Mouse (Mus musculus): ENCODE measurements around the gene Mdfi.

GRCm38 (mm10) chr17:47815446-47815845 lies 19.0 kb downstream of the Mdfi start:
- TF ChIP-seq POLR2A (IDR thresholded peaks at IDR 0.05; ENCODE audit: extremely low read depth, insufficient read depth, low read length): no peak
- no peak for TF ChIP-seq CTCF (IDR thresholded peaks at IDR 0.05; ENCODE audit: low read depth, low read length)
